Mouse (Mus musculus): ENCODE measurements at regions not wholly inside any gene's neighbourhood (a gene's known extent, or its start where the extent isn't known, plus 50 kb on each side); places are given as distances from the start of the nearest gene placed in this dataset.

DNA sequence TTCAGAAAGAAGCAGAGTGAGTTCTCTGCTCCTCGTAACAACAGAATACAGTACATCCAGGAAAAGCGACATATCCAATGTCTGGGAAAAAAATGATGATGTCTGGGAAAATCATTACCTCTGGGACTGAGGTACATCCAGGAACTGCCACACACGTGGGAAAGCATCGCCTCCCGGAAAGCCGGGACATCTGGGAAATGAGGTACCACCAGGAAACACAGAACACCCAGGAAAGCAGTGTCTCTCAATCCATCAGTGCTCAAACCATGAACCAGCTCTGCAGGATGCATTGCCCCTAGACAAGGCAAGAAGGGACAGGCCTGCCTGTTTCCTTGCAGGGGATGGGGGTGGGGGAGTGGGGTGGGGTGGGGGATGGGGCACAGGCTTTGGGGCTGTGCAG lies 57.0 kb upstream of the Plxnc1 start:
- no peak for DNase-seq (ENCODE audit: low spot score in 2 of 2)
- intact Hi-C loops (cut with DNase I), result no loop called here

DNA sequence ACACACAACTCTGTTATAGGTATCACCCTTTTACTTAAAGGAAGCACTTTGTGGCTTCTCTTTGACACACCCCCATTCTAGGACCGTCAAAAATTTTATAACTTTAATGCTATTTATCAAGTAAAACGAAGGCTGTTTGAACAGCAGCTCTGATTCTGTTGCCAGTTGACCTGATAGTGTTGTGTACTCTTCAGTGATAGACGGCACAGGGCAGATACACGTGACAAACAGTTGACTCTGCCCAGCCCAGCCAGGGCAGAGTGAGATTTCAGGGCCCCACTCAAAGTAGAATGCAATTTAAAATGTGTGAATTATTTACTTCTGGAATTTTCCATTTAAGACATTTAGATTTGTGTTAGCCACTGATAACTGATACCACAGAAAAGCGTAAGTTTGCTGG lies 55.1 kb upstream of the Plxnc1 start:
- intact Hi-C loops (cut with DNase I), result no loop called here
- DNase-seq (ENCODE audit: low spot score in 2 of 2), result no peak

All from left cerebral cortex, postnatal 14 days (tissue).